Mouse (Mus musculus): Measurements from ENCODE around the gene Slc22a14.

- no peak for TF ChIP-seq CTCF (IDR thresholded peaks at IDR 0.05; ENCODE audit: low read depth, low read length)
- TF ChIP-seq EP300 (IDR thresholded peaks at IDR 0.05; ENCODE audit: insufficient read depth, low read depth, low read length) = no peak
Measured at GRCm38 (mm10) chr9:119318891-119319290, 46.5 kb downstream of the Slc22a14 start.
